Mouse (Mus musculus): ENCODE measurements around the gene Tsks. TPM values are rescaled to one million over a fixed set of nuclear protein-coding genes. Genes with fewer than 3 reads are reported as not detected.

Tsks gene
- polyA plus RNA-seq, 1 experiment from 2014 or later: 0.08 TPM

- peak overlapping the region; percentile 52 for H3K4me3 ChIP-seq (ENCODE audit: low read depth, low read length)
- H3K36me3 ChIP-seq (ENCODE audit: control insufficient read depth, insufficient read depth, low read length): no peaks in the 10 kb centered on the region
- peak; percentile 90 for ATAC-seq (ENCODE audit: low FRiP score, low TSS enrichment)
- H3K4me2 ChIP-seq (replicated peaks; ENCODE audit: low read depth): peak overlapping the region; percentile 90
- H3K27ac ChIP-seq (replicated peaks): peak overlapping the region; percentile 86
- 6% methylated on average over 24 of the region's 24 CpGs for WGBS
- no peaks in the 10 kb centered on the region for H3K4me1 ChIP-seq (replicated peaks; ENCODE audit: control insufficient read depth, insufficient read depth)
- H3K27me3 ChIP-seq (ENCODE audit: control insufficient read depth, insufficient read depth, low read length): no peaks in the 10 kb centered on the region
- H3K9ac ChIP-seq (ENCODE audit: low read length): peak overlapping the region; percentile 62
- peak; percentile 95 for DNase-seq (ENCODE audit: low spot score)
- TF ChIP-seq CTCF (IDR thresholded peaks at IDR 0.05; ENCODE audit: low read depth): 0 out of 2 replicates have a peak, but pooled peaks have one; percentile 6
- TF ChIP-seq EP300 (optimal IDR thresholded peaks at IDR 0.05): no peak
- no peaks in the 10 kb centered on the region for H3K9me3 ChIP-seq (ENCODE audit: control insufficient read depth, low read length)
These were observed 9.8 kb downstream of the Tsks start for GRCm38 (mm10) chr7:44952611-44953306.

- no peak overlapping the region for H3K4me3 ChIP-seq (ENCODE audit: low read depth, low read length)
- H3K4me1 ChIP-seq (replicated peaks; ENCODE audit: control insufficient read depth, insufficient read depth): no peaks in the 10 kb centered on the region
- DNase-seq (ENCODE audit: low spot score): no peak
- no peak overlapping the region for H3K27ac ChIP-seq (replicated peaks)
- H3K9me3 ChIP-seq (ENCODE audit: control insufficient read depth, low read length): no peaks in the 10 kb centered on the region
- no peak for ATAC-seq (ENCODE audit: low FRiP score, low TSS enrichment)
- WGBS: 72% methylated on average over 14 of the region's 14 CpGs
- no peak overlapping the region for H3K9ac ChIP-seq (ENCODE audit: low read length)
- no peaks in the 10 kb centered on the region for H3K27me3 ChIP-seq (ENCODE audit: control insufficient read depth, insufficient read depth, low read length)
- H3K4me2 ChIP-seq (replicated peaks; ENCODE audit: low read depth): no peak overlapping the region
- no peaks in the 10 kb centered on the region for H3K36me3 ChIP-seq (ENCODE audit: control insufficient read depth, insufficient read depth, low read length)
- TF ChIP-seq CTCF (IDR thresholded peaks at IDR 0.05; ENCODE audit: low read depth) (no peak), EP300 (optimal IDR thresholded peaks at IDR 0.05) (no peak)
These were observed 10.6 kb downstream of the Tsks start for GRCm38 (mm10) chr7:44953561-44953960.

- Histone ChIP-seq H3K4me2 (replicated peaks; ENCODE audit: low read depth) (no peak overlapping the region), H3K9ac (ENCODE audit: low read length) (no peak overlapping the region), H3K4me3 (ENCODE audit: low read depth, low read length) (no peak overlapping the region), H3K36me3 (ENCODE audit: control insufficient read depth, insufficient read depth, low read length) (no peaks in the 10 kb centered on the region), H3K27me3 (ENCODE audit: control insufficient read depth, insufficient read depth, low read length) (no peaks in the 10 kb centered on the region), H3K9me3 (ENCODE audit: control insufficient read depth, low read length) (no peaks in the 10 kb centered on the region), H3K27ac (replicated peaks) (no peak overlapping the region), H3K4me1 (replicated peaks; ENCODE audit: control insufficient read depth, insufficient read depth) (no peaks in the 10 kb centered on the region)
- 78% methylated on average over 12 of the region's 12 CpGs for WGBS
- TF ChIP-seq CTCF (IDR thresholded peaks at IDR 0.05; ENCODE audit: low read depth) (no peak), EP300 (optimal IDR thresholded peaks at IDR 0.05) (no peak)
- no peak for DNase-seq (ENCODE audit: low spot score)
- ATAC-seq (ENCODE audit: low FRiP score, low TSS enrichment): no peak
These were observed 11.3 kb downstream of the Tsks start for GRCm38 (mm10) chr7:44954091-44954885.

GRCm38 (mm10) chr7:44955628-44956027 lies 12.6 kb downstream of the Tsks start:
- H3K4me2 ChIP-seq (replicated peaks; ENCODE audit: low read depth): no peak overlapping the region
- no peak overlapping the region for H3K4me3 ChIP-seq (ENCODE audit: low read depth, low read length)
- TF ChIP-seq CTCF (IDR thresholded peaks at IDR 0.05; ENCODE audit: low read depth) (peak; percentile 74), EP300 (optimal IDR thresholded peaks at IDR 0.05) (no peak)
- 47% methylated on average over 5 of the region's 5 CpGs for WGBS
- H3K36me3 ChIP-seq (ENCODE audit: control insufficient read depth, insufficient read depth, low read length): no peaks in the 10 kb centered on the region
- H3K9ac ChIP-seq (ENCODE audit: low read length): no peak overlapping the region
- no peak overlapping the region for H3K27ac ChIP-seq (replicated peaks)
- H3K4me1 ChIP-seq (replicated peaks; ENCODE audit: control insufficient read depth, insufficient read depth): no peaks in the 10 kb centered on the region
- H3K9me3 ChIP-seq (ENCODE audit: control insufficient read depth, low read length): no peaks in the 10 kb centered on the region
- ATAC-seq (ENCODE audit: low FRiP score, low TSS enrichment) (no peak), DNase-seq (ENCODE audit: low spot score) (no peak)
- H3K27me3 ChIP-seq (ENCODE audit: control insufficient read depth, insufficient read depth, low read length): no peaks in the 10 kb centered on the region

GRCm38 (mm10) chr7:44956266-44956665 lies 13.3 kb downstream of the Tsks start:
- 62% methylated on average over 6 of the region's 6 CpGs for WGBS

More at GRCm38 (mm10) chr7:44956266-44956665, 13.3 kb downstream of the Tsks start:
- ATAC-seq (ENCODE audit: low FRiP score, low TSS enrichment) (no peak), DNase-seq (ENCODE audit: low spot score) (no peak)
- Histone ChIP-seq H3K27me3 (ENCODE audit: control insufficient read depth, insufficient read depth, low read length) (no peaks in the 10 kb centered on the region), H3K9me3 (ENCODE audit: control insufficient read depth, low read length) (no peaks in the 10 kb centered on the region), H3K9ac (ENCODE audit: low read length) (no peak overlapping the region), H3K4me1 (replicated peaks; ENCODE audit: control insufficient read depth, insufficient read depth) (no peaks in the 10 kb centered on the region), H3K27ac (replicated peaks) (no peak overlapping the region), H3K36me3 (ENCODE audit: control insufficient read depth, insufficient read depth, low read length) (no peaks in the 10 kb centered on the region), H3K4me3 (ENCODE audit: low read depth, low read length) (no peak overlapping the region), H3K4me2 (replicated peaks; ENCODE audit: low read depth) (no peak overlapping the region)
- TF ChIP-seq CTCF (IDR thresholded peaks at IDR 0.05; ENCODE audit: low read depth): no peak
- no peak for TF ChIP-seq EP300 (optimal IDR thresholded peaks at IDR 0.05)

All from stomach, postnatal 0 days (tissue).